Mouse (Mus musculus): Measurements from ENCODE around the gene Klhdc7a. TPM values are rescaled to one million over a fixed set of nuclear protein-coding genes. Genes with fewer than 3 reads are reported as not detected.
A peak's percentile ranks its signal among the peaks of the same experiment; 100 is the strongest.

Klhdc7a gene
- total RNA-seq, 4 experiments from 2014 or later, result 4.5 to 19.9 (median 7.5) TPM

DNA sequence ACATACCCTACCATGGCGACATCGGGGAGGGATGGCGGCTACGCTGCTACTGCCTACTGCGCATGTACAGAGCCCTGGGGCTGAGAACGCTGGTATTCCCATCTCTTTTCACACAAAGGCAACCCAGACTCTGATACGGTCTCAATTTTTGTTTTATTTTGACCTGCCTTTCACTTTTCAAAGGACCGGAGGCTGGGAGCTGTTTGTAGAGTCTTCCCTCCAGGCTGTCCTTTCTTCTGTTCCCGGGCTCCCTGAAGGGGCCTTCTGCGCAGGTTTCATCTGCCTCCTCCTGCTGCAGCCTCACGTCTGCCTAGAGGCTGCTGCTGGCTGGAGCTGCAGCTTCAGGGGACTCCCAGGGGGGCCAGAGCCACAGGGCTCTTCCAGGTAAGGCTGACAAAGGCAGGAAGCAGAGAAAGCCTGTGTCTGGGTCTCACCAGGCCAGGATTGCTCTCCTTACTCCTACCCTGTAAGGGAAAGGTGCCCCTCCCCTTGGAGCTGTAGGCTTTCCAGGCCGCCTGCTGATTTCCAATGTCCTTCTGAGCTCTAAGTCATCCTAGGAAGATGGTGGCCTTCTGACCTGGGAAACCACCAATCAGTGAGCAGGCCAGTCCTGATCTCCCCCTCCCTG, 7.6 kb downstream of the Klhdc7a start:
- DNase-seq, result no peak

GRCm38 (mm10) chr4:139959188-139959587, 8.6 kb downstream of the Klhdc7a start:
- DNase-seq, result no peak

- no peak for DNase-seq
Observed at GRCm38 (mm10) chr4:139950876-139951485, 16.8 kb downstream of the Klhdc7a start.

GRCm38 (mm10) chr4:139950431-139950848, 17.4 kb downstream of the Klhdc7a start:
- no peak for DNase-seq

DNA sequence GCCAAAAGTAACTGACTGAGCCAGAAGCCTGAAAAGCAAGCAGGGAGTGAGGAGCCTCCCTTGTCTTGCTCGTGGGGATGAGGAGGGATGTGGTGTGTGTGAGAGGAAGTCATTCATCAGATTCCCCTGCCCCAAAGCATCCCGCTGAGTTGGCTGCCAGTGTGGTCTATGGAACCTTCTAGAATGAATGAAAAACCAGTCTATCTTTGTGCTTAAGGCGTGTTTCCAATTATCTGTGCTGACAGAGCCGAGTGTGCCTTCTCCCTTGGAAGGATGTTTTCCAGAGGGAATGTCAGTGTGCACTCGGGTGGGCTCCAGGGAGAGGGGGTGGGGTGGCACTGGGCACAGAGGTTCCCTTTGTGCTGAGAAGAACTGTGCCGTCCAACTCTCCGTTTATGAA, 19.2 kb downstream of the Klhdc7a start:
- no peak for DNase-seq

DNA sequence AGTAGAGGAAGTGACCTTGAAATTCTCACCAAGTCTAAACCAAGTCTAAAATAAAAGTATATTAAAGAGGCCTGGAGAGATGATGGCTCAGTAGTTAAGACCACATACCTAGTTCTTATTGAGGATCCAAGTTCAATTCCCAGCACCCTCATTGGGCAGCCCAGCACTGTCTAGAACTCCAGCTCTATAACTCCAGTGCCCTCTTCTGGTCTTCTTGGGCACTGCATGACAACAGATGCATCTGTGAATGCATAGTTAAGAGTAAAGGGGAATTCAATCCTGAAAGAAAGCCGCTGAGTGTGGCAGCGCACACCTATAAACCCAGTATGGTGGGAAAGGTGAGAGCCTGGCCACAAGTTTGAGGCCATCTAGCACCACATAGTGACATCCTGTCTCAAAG, 20.5 kb downstream of the Klhdc7a start:
- no peak for DNase-seq

DNA sequence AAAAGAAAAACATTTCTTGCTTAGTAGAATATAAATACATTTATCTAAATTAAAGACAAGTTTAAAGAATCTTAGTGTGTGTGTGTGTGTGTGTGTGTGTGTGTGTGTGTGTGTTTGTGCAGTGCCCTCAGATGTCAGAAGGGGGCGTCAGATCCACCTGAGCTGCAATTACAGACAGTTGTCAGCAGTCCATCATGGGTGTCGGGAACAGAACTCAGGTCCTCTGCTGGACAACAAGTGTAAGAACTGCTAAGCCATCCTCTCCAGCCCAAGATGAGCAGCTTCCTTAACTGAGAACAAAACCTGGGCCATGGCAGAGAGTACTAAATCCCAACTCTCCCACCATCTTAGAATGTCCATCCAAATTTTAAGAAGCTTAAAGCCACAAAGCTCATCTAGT, 26.0 kb downstream of the Klhdc7a start:
- DNase-seq, result no peak

DNA sequence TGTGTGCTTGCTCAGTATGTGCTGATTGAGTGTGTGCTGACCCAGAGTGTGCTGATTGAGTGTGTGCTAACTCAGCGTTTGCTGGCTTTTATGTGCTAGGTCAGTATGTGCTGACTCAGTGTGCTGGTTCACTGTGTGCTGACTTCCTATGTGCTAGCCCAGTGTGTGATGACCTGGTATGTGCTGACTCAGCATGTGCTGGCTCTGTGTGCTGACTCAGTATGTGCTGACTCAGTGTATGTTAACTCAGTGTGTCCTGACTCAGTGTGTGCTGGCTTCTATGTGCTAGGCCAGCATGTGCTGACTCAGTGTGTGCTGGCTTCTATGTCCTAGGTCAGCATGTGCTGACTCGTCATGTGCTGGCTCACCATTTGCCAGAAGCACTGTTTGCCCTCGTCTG, 32.3 kb downstream of the Klhdc7a start:
- no peak for DNase-seq

- peak; percentile 14 for DNase-seq
Observed at GRCm38 (mm10) chr4:139932970-139933801, 34.6 kb downstream of the Klhdc7a start.

DNA sequence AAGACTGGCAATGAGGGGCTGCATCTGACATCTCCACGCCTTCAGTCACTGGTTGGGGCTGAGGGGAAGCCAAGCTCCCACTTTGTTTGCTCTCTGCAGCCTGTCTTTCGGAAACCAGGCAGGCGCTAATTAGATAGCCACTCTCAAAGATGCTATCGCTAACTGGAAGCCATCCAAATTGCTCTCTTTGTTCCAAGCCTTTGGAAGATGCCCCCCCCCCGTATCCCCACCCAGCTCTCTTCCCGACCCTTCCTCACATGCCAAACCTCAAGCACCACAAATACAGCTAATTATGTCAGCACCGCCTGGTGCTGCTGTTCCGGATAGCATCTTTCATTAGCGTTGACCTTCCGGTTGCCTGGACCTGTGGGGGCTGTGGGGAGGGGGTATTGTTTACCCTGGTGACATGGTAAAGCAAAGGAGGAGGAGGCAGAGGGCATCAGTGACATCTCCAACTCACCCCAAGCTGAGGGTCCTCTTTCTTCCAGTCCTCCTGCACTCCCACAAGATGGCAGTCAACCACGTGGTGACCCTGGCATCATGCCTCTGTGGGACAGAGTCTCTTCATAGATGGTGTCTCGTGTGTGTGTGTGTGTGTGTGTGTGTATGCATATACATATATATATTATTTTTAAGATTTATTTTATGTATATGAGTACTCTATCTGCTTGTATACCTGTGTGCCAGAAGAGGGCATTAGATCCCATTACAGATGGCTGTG, 35.9 kb downstream of the Klhdc7a start:
- DNase-seq, result no peak

GRCm38 (mm10) chr4:139930885-139931284, 36.9 kb downstream of the Klhdc7a start:
- DNase-seq, result no peak

- DNase-seq, result no peak
Observed at GRCm38 (mm10) chr4:139926161-139926561, 41.7 kb downstream of the Klhdc7a start.

- no peak for DNase-seq
Observed at GRCm38 (mm10) chr4:139925275-139926160, 42.3 kb downstream of the Klhdc7a start.

DNA sequence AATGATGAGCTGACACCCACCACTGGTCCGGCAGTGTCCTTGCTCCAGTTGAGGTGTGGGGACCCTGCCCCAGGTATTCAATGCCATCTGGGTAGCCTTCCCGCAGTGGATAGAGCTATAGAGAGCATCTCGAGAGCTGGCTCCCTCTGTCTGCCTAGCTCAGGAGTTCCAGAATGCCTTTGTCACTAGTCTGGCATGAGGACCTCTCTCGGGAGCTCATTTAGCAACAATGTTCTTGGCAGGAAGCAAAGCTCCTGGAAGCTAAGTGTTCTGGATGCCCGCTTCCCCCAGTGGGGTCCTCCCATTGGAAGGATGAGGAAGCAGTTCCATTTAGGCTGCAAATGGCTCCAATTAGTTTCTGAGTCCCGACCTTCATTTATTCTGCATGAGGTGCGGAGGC, 51.1 kb downstream of the Klhdc7a start:
- no peak for DNase-seq

Small RNAs within 50 kb of the gene (microRNA-seq; reads per million reads assigned to microRNA genes)
- gene Mir2139, result 0 reads per million in 2 experiments

Other genes with a start within 250 kb of the Klhdc7a start
- gene Pax7, start 134.5 kb downstream of the Klhdc7a start, total RNA-seq (2022), result not detected